Mouse (Mus musculus): ENCODE measurements at regions not wholly inside any gene's neighbourhood (a gene's known extent, or its start where the extent isn't known, plus 50 kb on each side); places are given as distances from the start of the nearest gene placed in this dataset.

- no peak for TF ChIP-seq CTCF (IDR thresholded peaks at IDR 0.05; ENCODE audit: insufficient read depth, low read length)
- no peak for TF ChIP-seq POLR2A (IDR thresholded peaks at IDR 0.05; ENCODE audit: borderline replicate concordance, extremely low read depth, low read depth, low read length)
These were observed 479.9 kb downstream of the Plxdc2 start for GRCm38 (mm10) chr2:16835960-16836359.
